Mouse (Mus musculus): ENCODE data around the gene Sap25. TPM values are rescaled to one million over a fixed set of nuclear protein-coding genes. Genes with fewer than 3 reads are reported as not detected.

Gene Sap25
- polyA plus RNA-seq, 1 experiment from 2014 or later, result 4.1 TPM

DNA sequence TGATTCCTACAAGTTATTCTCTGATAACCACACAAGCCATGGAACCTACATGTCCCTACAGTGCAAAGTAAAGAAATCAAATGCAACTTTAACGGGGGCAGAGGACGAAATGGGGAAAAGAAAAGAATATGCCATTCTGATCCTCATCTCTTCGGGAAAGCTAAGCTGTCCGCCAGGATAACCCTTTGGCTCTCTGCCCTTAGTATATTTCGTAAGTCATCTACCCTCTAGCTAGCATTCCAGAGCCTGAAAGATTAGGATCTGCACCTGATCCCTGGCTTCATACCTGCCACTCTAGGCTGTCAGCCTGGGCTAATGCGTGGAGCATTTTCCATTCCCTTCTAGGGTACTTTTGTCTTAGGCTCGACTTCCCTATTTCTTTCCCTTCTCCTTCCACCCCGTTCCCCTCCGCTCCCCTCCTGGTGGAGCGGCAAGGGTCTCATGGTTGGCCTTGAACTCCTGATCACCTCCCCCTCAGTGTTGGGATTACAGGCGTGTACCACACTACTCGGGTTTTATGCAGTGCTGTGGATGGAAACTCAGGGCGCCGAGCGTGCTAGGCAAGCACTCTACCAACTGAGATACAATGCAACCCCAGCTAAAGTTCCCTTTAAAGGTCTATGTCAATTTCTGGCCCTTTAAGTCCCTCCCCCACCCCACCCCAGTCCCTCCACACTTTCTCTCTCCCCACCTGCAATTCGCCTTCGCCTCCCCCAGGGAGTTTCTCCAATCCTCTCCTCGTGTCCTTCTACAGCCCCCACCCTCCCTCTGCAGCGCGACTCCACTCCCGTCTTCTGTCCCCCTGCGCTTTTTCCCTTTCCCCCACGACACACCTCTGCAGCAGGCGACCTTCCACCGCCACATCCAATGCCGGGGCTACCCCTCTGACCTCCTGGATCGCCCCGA is 42.5 kb downstream of the Sap25 start:
- peak overlapping the region; percentile 73 for H3K4me3 ChIP-seq
- H3K4me2 ChIP-seq, result peak overlapping the region; percentile 87
- H3K36me3 ChIP-seq, result peaks cover 9% of the 10 kb centered on the region
- no peaks in the 10 kb centered on the region for H3K27me3 ChIP-seq (replicated peaks)
- peak overlapping the region; percentile 87 for H3K9ac ChIP-seq
- H3K27ac ChIP-seq (replicated peaks), result peak overlapping the region; percentile 72
- WGBS, result 8% methylated on average over 28 of the region's 28 CpGs
- H3K9me3 ChIP-seq, result no peaks in the 10 kb centered on the region
- ATAC-seq (ENCODE audit: extremely low read depth, insufficient number of reproducible peaks, low FRiP score, low TSS enrichment), result no peak
- H3K4me1 ChIP-seq, result peaks cover 38% of the 10 kb centered on the region

DNA sequence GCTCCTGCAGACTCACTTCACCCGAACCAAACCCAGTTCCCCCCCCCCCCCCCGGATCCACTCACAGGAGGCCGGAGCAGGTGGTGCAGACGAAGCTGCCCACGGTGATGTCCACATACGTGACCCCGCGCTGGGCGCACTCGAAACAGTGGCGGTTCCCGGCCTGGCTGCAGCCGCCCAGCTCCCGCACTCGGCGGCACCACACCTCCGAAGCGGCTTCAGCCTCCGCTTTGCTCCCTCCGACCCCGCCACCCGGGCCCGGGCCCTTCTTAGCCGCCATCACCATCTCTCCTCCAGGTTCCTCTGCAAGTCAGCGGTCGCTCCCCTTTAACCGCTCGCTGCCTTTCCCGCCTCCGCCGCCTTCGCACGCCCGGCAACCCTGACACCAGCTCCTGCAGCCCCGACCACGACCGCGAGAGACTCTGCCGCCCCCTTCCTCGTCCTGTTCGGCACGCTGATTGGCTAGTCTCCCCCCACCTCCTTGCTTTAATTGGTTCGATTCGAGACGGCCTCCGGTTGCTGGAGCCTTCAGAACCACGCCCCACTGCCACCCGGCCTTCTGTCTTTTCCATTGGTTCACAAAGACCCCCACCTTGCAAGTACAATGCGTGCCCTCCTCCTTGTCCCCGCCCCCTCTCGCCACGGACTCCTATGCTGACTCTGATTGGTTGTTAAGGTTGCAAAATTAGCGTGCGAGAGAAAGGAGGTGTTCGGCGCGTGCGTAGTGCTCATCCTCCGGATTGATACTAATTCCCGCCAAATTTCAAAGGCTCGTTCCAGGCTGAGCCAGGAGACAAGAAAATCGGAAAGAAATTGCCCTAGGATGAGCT is 43.4 kb downstream of the Sap25 start, which contains the start of gene Agfg2:
Agfg2 (minus strand) TSS at position 433 of the 830 bp plus-strand sequence.
- Histone ChIP-seq H3K4me2 (peak within 1 kb of the TSS; percentile 87), H3K9ac (peak within 1 kb of the TSS; percentile 87), H3K36me3 (peaks cover 9% of the 10 kb centered on the region), H3K9me3 (no peaks in the 10 kb centered on the region), H3K27ac (replicated peaks) (peak within 1 kb of the TSS; percentile 72), H3K4me1 (peaks cover 38% of the 10 kb centered on the region), H3K4me3 (peak within 1 kb of the TSS; percentile 73), H3K27me3 (replicated peaks) (no peaks in the 10 kb centered on the region)
- WGBS, result under 1% methylated on average over 60 of the region's 62 CpGs
- ATAC-seq (ENCODE audit: extremely low read depth, insufficient number of reproducible peaks, low FRiP score, low TSS enrichment), result peak; percentile 97

GRCm38 (mm10) chr5:137685653-137686052 is 44.5 kb downstream of the Sap25 start:
- Histone ChIP-seq H3K9ac (0 out of 2 replicates have a peak overlapping the region, but pooled peaks have one; percentile 11), H3K36me3 (peaks cover 5% of the 10 kb centered on the region), H3K4me1 (peaks cover 39% of the 10 kb centered on the region), H3K27ac (replicated peaks) (no peak overlapping the region), H3K4me3 (no peak overlapping the region), H3K4me2 (peak overlapping the region; percentile 87), H3K27me3 (replicated peaks) (no peaks in the 10 kb centered on the region), H3K9me3 (no peaks in the 10 kb centered on the region)
- 84% methylated on average over 3 of the region's 3 CpGs for WGBS
- no peak for ATAC-seq (ENCODE audit: extremely low read depth, insufficient number of reproducible peaks, low FRiP score, low TSS enrichment)

- Histone ChIP-seq H3K4me3 (no peak overlapping the region), H3K9me3 (no peaks in the 10 kb centered on the region), H3K9ac (no peak overlapping the region), H3K27me3 (replicated peaks) (no peaks in the 10 kb centered on the region), H3K4me1 (peaks cover 38% of the 10 kb centered on the region), H3K27ac (replicated peaks) (no peak overlapping the region; the same call in 1 of the 2 replicates), H3K4me2 (peak overlapping the region; percentile 87), H3K36me3 (peaks cover 5% of the 10 kb centered on the region)
- no peak for ATAC-seq (ENCODE audit: extremely low read depth, insufficient number of reproducible peaks, low FRiP score, low TSS enrichment)
- 61% methylated on average over 6 of the region's 6 CpGs for WGBS
Measured at GRCm38 (mm10) chr5:137686127-137686790, 45.1 kb downstream of the Sap25 start.

DNA sequence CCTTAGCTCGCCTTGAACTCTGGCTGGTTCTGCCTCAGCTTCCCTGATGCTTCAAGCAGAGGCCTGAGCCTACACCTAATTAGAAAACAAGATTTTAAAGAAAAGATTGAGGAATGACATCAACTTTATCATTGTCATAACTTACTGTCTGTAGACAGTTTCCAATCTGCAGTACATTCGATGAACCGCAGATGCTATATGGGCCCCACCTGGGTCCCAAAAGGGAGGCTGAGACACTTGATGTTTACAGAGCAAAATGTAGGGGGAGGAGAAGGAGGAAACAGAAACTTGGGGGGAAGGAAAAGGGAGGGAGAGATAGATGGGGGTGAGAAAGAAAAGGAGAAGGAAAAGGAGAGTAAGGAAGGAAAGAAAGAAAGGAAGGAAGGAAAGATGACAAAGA is 48.8 kb downstream of the Sap25 start:
- no peak overlapping the region for H3K4me3 ChIP-seq
- peak overlapping the region; percentile 2; the same call in 1 of the 2 replicates for H3K9ac ChIP-seq
- WGBS, result 85% methylated on average over 3 of the region's 3 CpGs
- peak overlapping the region; percentile 68 for H3K27ac ChIP-seq (replicated peaks)
- peaks cover 15% of the 10 kb centered on the region for H3K4me1 ChIP-seq
- H3K27me3 ChIP-seq (replicated peaks), result no peaks in the 10 kb centered on the region
- no peaks in the 10 kb centered on the region for H3K36me3 ChIP-seq
- H3K4me2 ChIP-seq, result peak overlapping the region; percentile 41
- no peak for ATAC-seq (ENCODE audit: extremely low read depth, insufficient number of reproducible peaks, low FRiP score, low TSS enrichment)
- H3K9me3 ChIP-seq, result no peaks in the 10 kb centered on the region

DNA sequence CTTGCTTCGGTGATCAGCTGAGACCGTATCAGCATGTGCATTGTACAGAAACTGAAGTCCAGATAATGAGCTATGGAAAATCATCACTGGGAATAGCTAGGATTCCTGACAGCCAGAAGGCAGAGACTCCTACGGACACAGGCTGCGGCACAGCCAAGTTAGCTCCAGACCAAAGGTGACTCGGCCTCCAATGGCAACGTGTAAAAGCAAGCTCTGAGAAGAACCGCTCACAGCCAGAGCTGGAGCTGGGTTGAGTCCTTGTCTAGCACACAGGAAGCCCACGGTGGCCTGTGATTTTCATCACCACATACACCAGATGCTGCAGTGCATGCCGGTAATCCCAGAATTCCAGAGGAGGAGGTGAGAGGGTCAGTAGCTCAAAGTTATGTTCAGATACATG is 49.4 kb downstream of the Sap25 start:
- Histone ChIP-seq H3K4me3 (no peak overlapping the region), H3K9me3 (no peaks in the 10 kb centered on the region), H3K9ac (peak overlapping the region; percentile 2; the same call in 1 of the 2 replicates), H3K4me2 (peak overlapping the region; percentile 41), H3K4me1 (peaks cover 9% of the 10 kb centered on the region), H3K27ac (replicated peaks) (peak overlapping the region; percentile 68), H3K36me3 (no peaks in the 10 kb centered on the region), H3K27me3 (replicated peaks) (no peaks in the 10 kb centered on the region)
- WGBS, result 28% methylated on average over 9 of the region's 9 CpGs
- no peak for ATAC-seq (ENCODE audit: extremely low read depth, insufficient number of reproducible peaks, low FRiP score, low TSS enrichment)

DNA sequence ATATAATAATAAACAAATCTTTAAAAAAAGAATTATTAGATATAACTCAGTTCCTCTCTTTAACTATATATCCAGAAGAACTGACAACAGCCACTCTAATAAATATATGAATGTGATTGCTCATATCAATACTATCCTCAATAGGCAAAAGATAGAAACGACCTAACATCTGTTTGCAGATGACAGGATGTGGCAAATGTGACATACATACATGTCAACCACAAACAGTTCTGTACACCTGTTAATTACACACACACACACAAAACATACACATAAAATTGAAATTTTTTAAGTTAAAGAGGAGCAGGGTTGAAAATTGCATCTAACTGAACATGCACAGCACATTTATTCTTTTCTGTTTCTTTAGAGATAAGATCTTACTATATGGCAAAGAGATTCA is 50.7 kb downstream of the Sap25 start:
- ATAC-seq (ENCODE audit: extremely low read depth, insufficient number of reproducible peaks, low FRiP score, low TSS enrichment), result no peak
- Histone ChIP-seq H3K9me3 (no peaks in the 10 kb centered on the region), H3K27me3 (replicated peaks) (no peaks in the 10 kb centered on the region), H3K9ac (no peak overlapping the region), H3K4me2 (no peak overlapping the region), H3K36me3 (no peaks in the 10 kb centered on the region), H3K27ac (replicated peaks) (no peak overlapping the region), H3K4me1 (peaks cover 9% of the 10 kb centered on the region; the same call in 1 of the 2 replicates), H3K4me3 (no peak overlapping the region)
- WGBS, result 61% methylated on average over 1 of the region's 1 CpGs

Other genes with a start within 250 kb of the Sap25 start
- gene Zan, start 164.3 kb upstream of the Sap25 start, polyA plus RNA-seq (2015; fragmentation: Nextera tagmentation; extraction: Ambion mirVana), result 0.04 and 0.08 TPM in 2 replicates
- 43.6 and 43.9 TPM in 2 replicates for gene Pop7, start 138.8 kb upstream of the Sap25 start, polyA plus RNA-seq (2015; fragmentation: Nextera tagmentation; extraction: Ambion mirVana)
- gene Gigyf1, start 122.8 kb upstream of the Sap25 start, polyA plus RNA-seq (2015; fragmentation: Nextera tagmentation; extraction: Ambion mirVana), result 8.4 and 8.8 TPM in 2 replicates
- not detected in 2 replicates for gene Epo, start 108.1 kb upstream of the Sap25 start, polyA plus RNA-seq (2015; fragmentation: Nextera tagmentation; extraction: Ambion mirVana)
- 299 and 300 TPM in 2 replicates for gene Gnb2, start 107.8 kb upstream of the Sap25 start, polyA plus RNA-seq (2015; fragmentation: Nextera tagmentation; extraction: Ambion mirVana)
- 0.27 and 0.35 TPM in 2 replicates for gene Actl6b, start 87.8 kb upstream of the Sap25 start, polyA plus RNA-seq (2015; fragmentation: Nextera tagmentation; extraction: Ambion mirVana)
- gene Tfr2, start 71.5 kb upstream of the Sap25 start, polyA plus RNA-seq (2015; fragmentation: Nextera tagmentation; extraction: Ambion mirVana), result 0.59 and 2.5 TPM in 2 replicates
- 16.4 and 18.4 TPM in 2 replicates for gene Mospd3, start 40.3 kb upstream of the Sap25 start, polyA plus RNA-seq (2015; fragmentation: Nextera tagmentation; extraction: Ambion mirVana)
- 113 and 114 TPM in 2 replicates for gene Pcolce, start 27.6 kb upstream of the Sap25 start, polyA plus RNA-seq (2015; fragmentation: Nextera tagmentation; extraction: Ambion mirVana)
- gene Fbxo24, start 12.3 kb upstream of the Sap25 start, polyA plus RNA-seq (2015; fragmentation: Nextera tagmentation; extraction: Ambion mirVana), result 0.12 and 0.23 TPM in 2 replicates
- 21.8 and 24.2 TPM in 2 replicates for gene Lrch4, start 12.2 kb upstream of the Sap25 start, polyA plus RNA-seq (2015; fragmentation: Nextera tagmentation; extraction: Ambion mirVana)
- gene Gm20605, start 12.2 kb upstream of the Sap25 start, polyA plus RNA-seq (2015; fragmentation: Nextera tagmentation; extraction: Ambion mirVana), result 5.5 TPM in 2 replicates
- 0.14 TPM in 1 of 2 replicates, not detected in the other for gene Irs3, start 4.4 kb downstream of the Sap25 start, polyA plus RNA-seq (2015; fragmentation: Nextera tagmentation; extraction: Ambion mirVana)
- 19.7 and 20.7 TPM in 2 replicates for gene Agfg2, start 43.4 kb downstream of the Sap25 start, polyA plus RNA-seq (2015; fragmentation: Nextera tagmentation; extraction: Ambion mirVana)
- gene Nyap1, start 100.3 kb downstream of the Sap25 start, polyA plus RNA-seq (2015; fragmentation: Nextera tagmentation; extraction: Ambion mirVana), result 1.3 and 1.5 TPM in 2 replicates
- gene Tsc22d4, start 104.4 kb downstream of the Sap25 start, polyA plus RNA-seq (2015; fragmentation: Nextera tagmentation; extraction: Ambion mirVana), result 128 and 131 TPM in 2 replicates
- gene Ppp1r35, start 137.5 kb downstream of the Sap25 start, polyA plus RNA-seq (2015; fragmentation: Nextera tagmentation; extraction: Ambion mirVana), result 18.3 and 22.3 TPM in 2 replicates
- 6.2 and 8.5 TPM in 2 replicates for gene Mepce, start 146.3 kb downstream of the Sap25 start, polyA plus RNA-seq (2015; fragmentation: Nextera tagmentation; extraction: Ambion mirVana)
- 7.6 and 7.7 TPM in 2 replicates for gene Zcwpw1, start 146.5 kb downstream of the Sap25 start, polyA plus RNA-seq (2015; fragmentation: Nextera tagmentation; extraction: Ambion mirVana)
- 2.1 and 4.2 TPM in 2 replicates for gene Pilra, start 194.9 kb downstream of the Sap25 start, polyA plus RNA-seq (2015; fragmentation: Nextera tagmentation; extraction: Ambion mirVana)
- gene Pilrb1, start 216.8 kb downstream of the Sap25 start, polyA plus RNA-seq (2015; fragmentation: Nextera tagmentation; extraction: Ambion mirVana), result 0.59 and 0.71 TPM in 2 replicates
- gene Pilrb2, start 230.5 kb downstream of the Sap25 start, polyA plus RNA-seq (2015; fragmentation: Nextera tagmentation; extraction: Ambion mirVana), result 3.2 and 3.9 TPM in 2 replicates

All from heart, embryonic 13.5 days (tissue).